Mouse (Mus musculus): ENCODE data around the gene Fcgr3. TPM values are rescaled to one million over a fixed set of nuclear protein-coding genes. Genes with fewer than 3 reads are reported as not detected.

The Fcgr3 gene
- polyA plus RNA-seq, 1 experiment from 2014 or later, result 4.3 TPM

DNA sequence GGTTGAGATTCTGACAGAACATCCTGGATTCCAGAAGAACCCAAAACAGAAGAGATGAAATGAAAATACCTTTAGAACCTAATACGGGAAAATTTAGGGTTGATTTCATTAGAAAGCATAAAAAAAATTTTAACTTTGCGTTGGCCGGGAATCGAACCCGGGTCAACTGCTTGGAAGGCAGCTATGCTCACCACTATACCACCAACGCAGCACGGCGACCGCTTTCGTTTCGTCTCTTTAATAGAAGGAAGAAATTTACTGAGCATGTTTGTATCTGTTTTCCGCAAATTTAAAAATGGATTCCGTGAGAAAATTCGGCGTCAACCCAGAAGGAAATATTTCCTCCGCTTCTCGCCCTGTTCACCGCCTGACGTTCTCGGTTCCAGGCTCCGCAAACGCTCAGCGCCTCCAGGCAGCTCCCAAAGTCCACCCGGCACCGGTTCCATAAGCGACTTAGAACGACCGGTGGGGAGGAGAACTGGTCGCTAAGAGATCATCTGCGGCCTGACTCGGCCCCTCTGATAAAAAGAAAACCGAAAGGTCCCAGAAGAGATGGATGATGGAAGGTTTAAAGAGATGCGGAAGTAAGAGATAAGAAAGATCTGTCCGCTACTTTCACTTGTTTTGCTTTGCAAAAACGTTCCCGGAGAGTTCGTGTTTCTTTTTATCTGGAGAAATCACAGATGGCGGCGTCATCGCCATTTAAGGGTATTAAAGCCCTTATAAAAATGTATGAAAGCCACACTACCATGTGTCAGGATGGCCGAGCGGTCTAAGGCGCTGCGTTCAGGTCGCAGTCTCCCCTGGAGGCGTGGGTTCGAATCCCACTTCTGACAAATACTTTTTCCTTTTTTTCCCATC is 26.6 kb downstream of the Fcgr3 start:
- under 1% methylated on average over 47 of the region's 47 CpGs for WGBS

DNA sequence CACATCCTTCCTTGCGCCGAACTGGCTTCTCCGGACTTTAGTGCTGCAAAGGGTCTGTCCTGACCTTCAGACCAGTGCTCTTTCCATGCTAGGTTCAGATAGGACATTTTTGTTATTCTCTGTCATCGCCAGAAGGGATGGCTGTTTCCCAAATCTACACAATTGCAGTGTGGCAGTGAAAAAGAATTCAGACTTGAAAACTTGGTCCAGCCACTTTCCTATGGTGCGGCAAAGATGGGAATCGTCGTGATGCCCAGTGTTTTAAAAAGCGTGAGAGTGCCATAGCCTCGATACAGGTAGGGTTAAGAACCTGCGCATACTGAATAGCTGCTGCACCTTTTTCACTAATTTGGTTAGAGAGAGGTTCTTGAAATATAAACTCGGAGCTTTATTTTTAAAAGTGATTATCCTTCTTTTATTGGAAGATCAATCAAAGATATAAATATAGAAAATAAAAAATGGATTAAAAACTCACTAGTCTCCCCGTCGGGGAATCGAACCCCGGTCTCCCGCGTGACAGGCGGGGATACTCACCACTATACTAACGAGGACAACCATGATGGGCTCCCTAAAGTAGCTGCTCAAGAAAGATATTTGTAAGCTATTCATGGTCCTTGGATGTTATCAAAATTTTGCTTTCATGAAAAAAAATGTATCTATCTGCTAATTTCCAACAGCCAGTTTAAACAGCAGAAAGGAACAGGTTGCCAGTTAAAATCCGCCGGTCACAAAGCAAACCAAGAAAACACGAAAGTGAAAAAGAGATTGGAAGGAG is 28.0 kb downstream of the Fcgr3 start:
- DNase-seq (ENCODE audit: low spot score) (peak; percentile 78), ATAC-seq (replicated peaks; ENCODE audit: low FRiP score) (peak; percentile 70)
- Histone ChIP-seq H3K36me3 (ENCODE audit: control insufficient read depth, insufficient read depth, low read length) (no peaks in the 10 kb centered on the region), H3K9me3 (ENCODE audit: control insufficient read depth, low read length) (no peaks in the 10 kb centered on the region), H3K4me3 (ENCODE audit: low read depth, low read length) (peak overlapping the region; percentile 35), H3K4me2 (ENCODE audit: low read depth, low read length, severe bottlenecking) (peak overlapping the region; percentile 52), H3K9ac (ENCODE audit: low read length) (no peak overlapping the region), H3K27ac (ENCODE audit: low read depth, low read length) (no peak overlapping the region), H3K4me1 (replicated peaks; ENCODE audit: control insufficient read depth, insufficient read depth, low read length) (peaks cover 5% of the 10 kb centered on the region; the same call in 1 of the 2 replicates), H3K27me3 (ENCODE audit: control insufficient read depth, insufficient read depth, low read length) (peaks cover 7% of the 10 kb centered on the region)
- 2% methylated on average over 22 of the region's 22 CpGs for WGBS

More for the DNA sequence above, 26.6 kb downstream of the Fcgr3 start:
- ATAC-seq (replicated peaks; ENCODE audit: low FRiP score), result peak; percentile 79
- peak; percentile 94 for DNase-seq (ENCODE audit: low spot score)
- Histone ChIP-seq H3K36me3 (ENCODE audit: control insufficient read depth, insufficient read depth, low read length) (no peaks in the 10 kb centered on the region), H3K27ac (ENCODE audit: low read depth, low read length) (no peak overlapping the region), H3K27me3 (ENCODE audit: control insufficient read depth, insufficient read depth, low read length) (peaks cover 4% of the 10 kb centered on the region), H3K4me1 (replicated peaks; ENCODE audit: control insufficient read depth, insufficient read depth, low read length) (peaks cover 2% of the 10 kb centered on the region; the same call in 1 of the 2 replicates), H3K9ac (ENCODE audit: low read length) (peak overlapping the region; percentile 73), H3K4me2 (ENCODE audit: low read depth, low read length, severe bottlenecking) (peak overlapping the region; percentile 52), H3K4me3 (ENCODE audit: low read depth, low read length) (peak overlapping the region; percentile 81), H3K9me3 (ENCODE audit: control insufficient read depth, low read length) (no peaks in the 10 kb centered on the region)

- Histone ChIP-seq H3K4me2 (ENCODE audit: low read depth, low read length, severe bottlenecking) (peak overlapping the region; percentile 24; the same call in 1 of the 2 replicates), H3K27me3 (ENCODE audit: control insufficient read depth, insufficient read depth, low read length) (peaks cover 7% of the 10 kb centered on the region), H3K4me1 (replicated peaks; ENCODE audit: control insufficient read depth, insufficient read depth, low read length) (peaks cover 5% of the 10 kb centered on the region; the same call in 1 of the 2 replicates), H3K4me3 (ENCODE audit: low read depth, low read length) (no peak overlapping the region), H3K9ac (ENCODE audit: low read length) (no peak overlapping the region), H3K27ac (ENCODE audit: low read depth, low read length) (no peak overlapping the region), H3K36me3 (ENCODE audit: control insufficient read depth, insufficient read depth, low read length) (no peaks in the 10 kb centered on the region), H3K9me3 (ENCODE audit: control insufficient read depth, low read length) (no peaks in the 10 kb centered on the region)
- 50% methylated on average over 11 of the region's 11 CpGs for WGBS
- ATAC-seq (replicated peaks; ENCODE audit: low FRiP score) (no peak), DNase-seq (ENCODE audit: low spot score) (no peak)
Measured at GRCm38 (mm10) chr1:171035611-171036010, 29.1 kb downstream of the Fcgr3 start.

- H3K27me3 ChIP-seq (ENCODE audit: control insufficient read depth, insufficient read depth, low read length), result peaks cover 7% of the 10 kb centered on the region
- no peak for DNase-seq (ENCODE audit: low spot score)
- 6% methylated on average over 11 of the region's 11 CpGs for WGBS
Measured at GRCm38 (mm10) chr1:171034201-171034600, 30.5 kb downstream of the Fcgr3 start.

DNA sequence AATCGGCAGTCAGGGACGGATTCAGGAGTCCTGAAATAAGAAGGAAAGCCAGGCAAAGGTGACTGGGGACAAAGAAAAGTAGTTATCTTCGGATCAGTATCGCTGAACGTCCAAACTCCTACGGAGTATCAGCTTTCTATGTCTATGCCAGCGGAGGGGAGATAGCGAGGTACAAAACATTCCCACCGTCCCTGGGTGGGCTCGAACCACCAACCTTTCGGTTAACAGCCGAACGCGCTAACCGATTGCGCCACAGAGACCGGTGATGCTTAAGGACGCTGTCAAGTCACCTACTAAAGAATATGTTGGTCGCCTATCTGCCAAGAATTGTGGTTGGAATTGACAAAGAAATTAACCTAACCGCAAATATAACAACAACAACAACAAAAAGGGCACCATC is 31.0 kb downstream of the Fcgr3 start:
- Histone ChIP-seq H3K4me3 (ENCODE audit: low read depth, low read length) (peak overlapping the region; percentile 61), H3K4me2 (ENCODE audit: low read depth, low read length, severe bottlenecking) (peak overlapping the region; percentile 86), H3K9ac (ENCODE audit: low read length) (peak overlapping the region; percentile 59), H3K4me1 (replicated peaks; ENCODE audit: control insufficient read depth, insufficient read depth, low read length) (peaks cover 5% of the 10 kb centered on the region; the same call in 1 of the 2 replicates), H3K27ac (ENCODE audit: low read depth, low read length) (no peak overlapping the region), H3K36me3 (ENCODE audit: control insufficient read depth, insufficient read depth, low read length) (no peaks in the 10 kb centered on the region), H3K9me3 (ENCODE audit: control insufficient read depth, low read length) (no peaks in the 10 kb centered on the region), H3K27me3 (ENCODE audit: control insufficient read depth, insufficient read depth, low read length) (peaks cover 7% of the 10 kb centered on the region)
- DNase-seq (ENCODE audit: low spot score) (peak; percentile 93), ATAC-seq (replicated peaks; ENCODE audit: low FRiP score) (peak; percentile 79)
- WGBS, result 0% methylated on average over 20 of the region's 20 CpGs

More at GRCm38 (mm10) chr1:171034201-171034600, 30.5 kb downstream of the Fcgr3 start:
- Histone ChIP-seq H3K9me3 (ENCODE audit: control insufficient read depth, low read length) (no peaks in the 10 kb centered on the region), H3K4me2 (ENCODE audit: low read depth, low read length, severe bottlenecking) (peak overlapping the region; percentile 86), H3K4me3 (ENCODE audit: low read depth, low read length) (peak overlapping the region; percentile 61), H3K36me3 (ENCODE audit: control insufficient read depth, insufficient read depth, low read length) (no peaks in the 10 kb centered on the region), H3K9ac (ENCODE audit: low read length) (no peak overlapping the region), H3K27ac (ENCODE audit: low read depth, low read length) (no peak overlapping the region), H3K4me1 (replicated peaks; ENCODE audit: control insufficient read depth, insufficient read depth, low read length) (peaks cover 5% of the 10 kb centered on the region; the same call in 1 of the 2 replicates)
- ATAC-seq (replicated peaks; ENCODE audit: low FRiP score), result no peak

- H3K36me3 ChIP-seq (ENCODE audit: control insufficient read depth, insufficient read depth, low read length), result no peaks in the 10 kb centered on the region
- peaks cover 5% of the 10 kb centered on the region; the same call in 1 of the 2 replicates for H3K4me1 ChIP-seq (replicated peaks; ENCODE audit: control insufficient read depth, insufficient read depth, low read length)
- peak overlapping the region; percentile 59 for H3K9ac ChIP-seq (ENCODE audit: low read length)
- ATAC-seq (replicated peaks; ENCODE audit: low FRiP score), result 0 out of 2 replicates have a peak, but pooled peaks have one; percentile 0
- DNase-seq (ENCODE audit: low spot score), result peak; percentile 57
- peak overlapping the region; percentile 86 for H3K4me2 ChIP-seq (ENCODE audit: low read depth, low read length, severe bottlenecking)
- H3K9me3 ChIP-seq (ENCODE audit: control insufficient read depth, low read length), result no peaks in the 10 kb centered on the region
- peaks cover 7% of the 10 kb centered on the region for H3K27me3 ChIP-seq (ENCODE audit: control insufficient read depth, insufficient read depth, low read length)
- H3K4me3 ChIP-seq (ENCODE audit: low read depth, low read length), result peak overlapping the region; percentile 61
- under 1% methylated on average over 16 of the region's 16 CpGs for WGBS
- no peak overlapping the region for H3K27ac ChIP-seq (ENCODE audit: low read depth, low read length)
Measured at GRCm38 (mm10) chr1:171033196-171033595, 31.5 kb downstream of the Fcgr3 start.

DNA sequence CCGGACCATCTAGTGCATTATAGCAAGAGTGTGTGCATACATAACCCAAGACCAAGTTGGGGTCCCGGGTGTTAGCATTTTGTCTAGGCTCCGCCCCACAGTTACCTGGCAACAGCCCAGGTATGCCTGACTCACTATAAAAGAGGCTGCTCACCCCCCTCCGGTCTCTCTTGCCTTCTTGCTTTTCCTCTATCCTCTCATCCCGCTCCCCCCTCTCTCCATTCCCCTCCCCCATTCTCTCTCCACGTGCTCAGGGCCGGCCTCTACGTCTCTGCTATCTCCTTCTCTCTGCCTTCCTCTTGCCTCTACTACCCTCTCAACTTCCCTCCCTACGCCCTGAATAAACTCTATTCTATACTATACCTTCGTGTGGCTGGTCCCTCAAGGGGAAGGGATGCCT is 32.0 kb downstream of the Fcgr3 start:
- peak overlapping the region; percentile 61 for H3K4me3 ChIP-seq (ENCODE audit: low read depth, low read length)
- H3K4me1 ChIP-seq (replicated peaks; ENCODE audit: control insufficient read depth, insufficient read depth, low read length), result peaks cover 5% of the 10 kb centered on the region; the same call in 1 of the 2 replicates
- peak overlapping the region; percentile 86 for H3K4me2 ChIP-seq (ENCODE audit: low read depth, low read length, severe bottlenecking)
- H3K27me3 ChIP-seq (ENCODE audit: control insufficient read depth, insufficient read depth, low read length), result peaks cover 7% of the 10 kb centered on the region
- peak overlapping the region; percentile 59 for H3K9ac ChIP-seq (ENCODE audit: low read length)
- no peaks in the 10 kb centered on the region for H3K9me3 ChIP-seq (ENCODE audit: control insufficient read depth, low read length)
- DNase-seq (ENCODE audit: low spot score) (peak; percentile 60), ATAC-seq (replicated peaks; ENCODE audit: low FRiP score) (no peak)
- no peak overlapping the region for H3K27ac ChIP-seq (ENCODE audit: low read depth, low read length)
- H3K36me3 ChIP-seq (ENCODE audit: control insufficient read depth, insufficient read depth, low read length), result no peaks in the 10 kb centered on the region
- 5% methylated on average over 10 of the region's 10 CpGs for WGBS

DNA sequence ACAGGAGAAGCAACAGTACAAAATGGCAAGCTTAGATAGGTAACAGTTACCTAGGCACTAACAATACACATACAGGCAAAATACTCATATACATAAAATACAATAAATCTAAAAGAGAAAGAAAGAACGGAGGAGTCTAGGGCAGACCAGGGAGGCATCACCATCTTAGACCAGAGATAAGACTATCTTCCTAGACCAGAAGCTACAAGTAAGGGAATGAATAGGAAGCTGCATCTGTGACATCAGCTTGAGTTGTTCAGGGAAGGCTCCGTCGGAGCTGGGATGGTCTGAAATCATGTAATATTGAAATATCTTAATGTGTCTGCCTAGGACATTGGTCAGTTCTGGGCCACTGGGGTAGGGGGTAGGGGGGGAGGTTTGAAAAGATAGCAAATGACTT is 33.0 kb downstream of the Fcgr3 start:
- WGBS, result 84% methylated on average over 3 of the region's 3 CpGs
- H3K27me3 ChIP-seq (ENCODE audit: control insufficient read depth, insufficient read depth, low read length), result peaks cover 7% of the 10 kb centered on the region
- ATAC-seq (replicated peaks; ENCODE audit: low FRiP score), result no peak

More for the DNA sequence above, 33.0 kb downstream of the Fcgr3 start:
- H3K27ac ChIP-seq (ENCODE audit: low read depth, low read length), result no peak overlapping the region
- H3K4me2 ChIP-seq (ENCODE audit: low read depth, low read length, severe bottlenecking), result no peak overlapping the region
- peaks cover 5% of the 10 kb centered on the region; the same call in 1 of the 2 replicates for H3K4me1 ChIP-seq (replicated peaks; ENCODE audit: control insufficient read depth, insufficient read depth, low read length)
- no peaks in the 10 kb centered on the region for H3K9me3 ChIP-seq (ENCODE audit: control insufficient read depth, low read length)
- no peak for DNase-seq (ENCODE audit: low spot score)
- H3K36me3 ChIP-seq (ENCODE audit: control insufficient read depth, insufficient read depth, low read length), result no peaks in the 10 kb centered on the region
- no peak overlapping the region for H3K9ac ChIP-seq (ENCODE audit: low read length)
- H3K4me3 ChIP-seq (ENCODE audit: low read depth, low read length), result no peak overlapping the region
